Mouse (Mus musculus): Measurements from ENCODE around the gene Gm17409.
A peak's percentile ranks its signal among the peaks of the same experiment; 100 is the strongest.

Gm17409 gene

DNA sequence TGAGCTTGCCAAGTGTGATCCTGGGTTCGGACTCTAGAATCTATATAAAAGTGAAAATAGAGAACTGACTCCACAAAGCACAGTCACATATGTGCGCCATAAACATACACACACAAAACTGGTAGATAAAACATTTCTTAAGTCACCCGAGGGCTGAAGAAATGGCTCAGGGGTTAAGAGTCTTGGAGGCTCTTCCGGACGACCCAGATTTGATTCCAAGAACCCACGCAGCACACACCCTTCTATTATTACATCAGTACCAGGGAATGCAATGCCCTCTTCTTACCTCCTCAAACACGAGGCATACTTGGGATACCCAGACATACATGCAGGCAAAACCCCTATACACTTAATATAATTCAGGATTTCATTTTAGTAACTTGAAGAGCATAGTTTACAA, at the start of gene Gm17409:
TSS of gene Gm17409 (plus strand) at position 301 of the 400 bp plus-strand sequence.
- no peak for DNase-seq (ENCODE audit: low spot score)

DNA sequence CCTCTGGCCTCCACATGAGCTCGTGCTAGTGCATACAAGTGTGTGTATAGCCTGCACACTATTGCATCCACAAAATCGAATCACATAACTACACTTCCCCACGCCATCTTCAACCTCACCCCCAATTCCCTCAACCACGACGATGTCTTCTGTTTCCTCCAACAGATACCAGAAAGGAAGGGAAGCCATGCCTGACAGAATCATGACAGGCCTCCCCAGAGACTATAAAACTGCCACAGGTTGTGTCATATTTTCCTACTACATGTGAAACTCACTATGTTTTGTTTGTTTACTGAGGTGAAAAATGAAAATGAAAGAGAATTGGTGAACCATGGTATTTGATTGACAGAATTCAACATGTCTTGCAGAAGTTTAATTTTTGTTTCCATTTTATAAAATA, 46.6 kb upstream of the Gm17409 start:
- DNase-seq (ENCODE audit: low spot score) = no peak

DNA sequence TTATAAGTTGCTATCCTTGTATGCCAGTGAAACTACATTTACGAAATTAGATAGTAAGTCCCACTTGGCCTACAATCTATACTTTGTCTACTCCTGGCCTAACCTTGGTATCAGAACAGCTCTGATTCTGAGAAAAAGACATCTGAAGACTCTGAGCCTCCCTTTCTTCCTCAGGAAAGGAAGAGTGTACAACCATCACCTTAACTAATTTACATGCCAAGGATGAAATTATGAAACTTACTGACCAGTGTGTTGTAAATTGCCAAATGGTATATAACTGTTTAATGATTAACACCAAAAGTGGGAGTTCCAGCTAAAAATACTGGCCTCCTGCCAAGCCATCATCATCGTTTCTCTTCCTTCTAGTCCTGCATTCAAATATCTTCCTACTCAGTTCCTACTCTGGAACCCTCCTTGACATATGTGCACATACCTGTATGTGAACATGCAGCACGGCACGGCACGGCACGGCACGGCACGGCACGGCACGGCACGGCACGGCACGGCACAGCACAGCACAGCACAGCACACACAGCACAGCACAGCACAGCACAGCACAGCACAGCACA, 44.4 kb upstream of the Gm17409 start:
- no peak for DNase-seq (ENCODE audit: low spot score)

DNA sequence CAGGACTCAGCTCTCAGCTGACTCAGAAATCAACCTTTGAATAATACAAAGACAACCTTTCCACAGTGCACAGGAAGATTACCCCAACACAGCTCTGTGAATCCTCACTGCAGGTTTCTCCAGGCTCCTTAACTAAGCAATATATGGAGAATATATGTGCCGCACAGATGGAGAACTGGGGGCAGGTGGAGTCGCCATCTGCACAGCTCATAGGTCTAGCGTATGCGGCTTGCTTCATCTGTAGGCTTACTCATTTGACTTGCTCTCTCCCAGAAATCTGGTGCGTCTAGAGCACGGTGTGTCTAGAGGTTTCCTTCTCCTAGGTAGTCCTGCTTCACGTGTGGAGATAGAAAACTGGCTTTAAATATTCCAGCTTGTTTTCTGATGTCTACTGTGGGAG, 37.7 kb upstream of the Gm17409 start:
- no peak for DNase-seq (ENCODE audit: low spot score)

DNA sequence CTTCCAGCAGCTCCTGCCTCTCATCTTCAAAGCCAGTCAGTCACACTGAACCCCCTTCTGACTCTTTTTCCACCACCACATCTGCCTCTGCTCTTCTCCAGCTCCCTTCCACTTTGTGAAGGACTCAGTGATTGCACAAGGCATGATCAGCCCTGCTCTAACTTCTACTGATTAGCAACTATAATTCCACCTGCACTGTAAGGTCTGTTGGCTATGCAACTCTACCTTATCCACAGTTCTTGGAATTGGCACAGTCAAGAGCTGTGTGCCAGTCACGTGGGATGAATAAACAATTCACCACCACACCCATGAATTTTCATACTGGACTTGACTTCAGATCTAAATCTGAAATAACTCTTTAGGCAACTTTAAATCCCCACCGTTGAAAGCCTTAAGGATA, 36.6 kb upstream of the Gm17409 start:
- DNase-seq (ENCODE audit: low spot score) = no peak

DNA sequence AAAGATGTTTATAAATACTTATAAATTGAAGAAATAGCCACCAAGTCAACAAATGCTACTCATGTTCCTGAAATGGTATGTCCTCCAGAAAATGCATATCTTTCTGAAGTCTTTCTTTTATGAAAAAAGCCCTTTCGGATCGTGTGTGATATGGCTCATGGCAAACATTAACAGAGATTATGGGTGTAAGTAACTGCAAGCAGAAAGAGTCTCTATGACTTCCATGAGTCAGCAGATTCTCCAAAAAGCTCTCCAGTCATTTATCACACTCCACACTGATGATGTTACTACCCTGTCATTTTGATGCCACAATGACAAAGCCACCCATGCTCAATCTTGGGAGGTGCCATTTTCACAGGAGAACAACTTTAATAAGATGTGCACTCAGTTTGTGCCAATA, 35.5 kb upstream of the Gm17409 start:
- no peak for DNase-seq (ENCODE audit: low spot score)

DNA sequence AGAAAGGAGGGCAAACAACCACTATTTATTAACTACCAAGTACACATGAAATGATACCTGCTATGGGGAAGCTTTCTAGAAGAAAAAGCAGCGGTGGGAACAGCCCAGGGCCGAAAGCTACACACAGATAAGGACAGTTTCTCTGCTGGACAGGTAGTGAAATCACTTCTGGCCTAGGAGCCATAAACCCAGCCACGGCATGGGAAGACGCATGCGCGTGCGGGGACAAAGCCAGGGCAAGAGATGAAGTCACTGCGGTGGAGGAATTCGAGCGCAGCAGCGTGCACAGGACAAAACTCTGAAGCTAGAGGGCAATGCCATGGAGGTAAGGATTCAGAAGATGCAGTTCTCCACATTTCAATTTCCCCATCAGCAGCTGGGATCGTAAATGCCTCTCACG, 34.4 kb upstream of the Gm17409 start:
- DNase-seq (ENCODE audit: low spot score) = no peak

DNA sequence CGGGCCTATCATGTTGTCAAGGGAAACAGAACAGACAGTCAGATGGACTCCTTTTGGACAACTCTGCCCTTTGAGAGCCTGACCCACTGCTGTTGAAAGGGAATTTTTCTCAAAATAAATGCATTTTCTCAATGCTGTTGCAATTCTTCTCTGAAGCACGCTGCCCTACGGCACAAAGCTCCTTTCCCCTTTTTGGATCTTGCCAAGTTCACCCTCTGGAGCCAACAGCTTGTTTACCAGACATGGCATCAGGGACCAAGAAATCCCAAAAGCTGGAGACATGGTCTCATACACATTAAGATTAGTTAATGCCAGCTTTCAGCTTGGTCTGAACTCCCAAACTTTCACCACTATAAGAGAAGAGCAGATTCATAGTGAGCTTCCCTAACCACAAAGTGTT, 33.0 kb upstream of the Gm17409 start:
- DNase-seq (ENCODE audit: low spot score) = no peak

DNA sequence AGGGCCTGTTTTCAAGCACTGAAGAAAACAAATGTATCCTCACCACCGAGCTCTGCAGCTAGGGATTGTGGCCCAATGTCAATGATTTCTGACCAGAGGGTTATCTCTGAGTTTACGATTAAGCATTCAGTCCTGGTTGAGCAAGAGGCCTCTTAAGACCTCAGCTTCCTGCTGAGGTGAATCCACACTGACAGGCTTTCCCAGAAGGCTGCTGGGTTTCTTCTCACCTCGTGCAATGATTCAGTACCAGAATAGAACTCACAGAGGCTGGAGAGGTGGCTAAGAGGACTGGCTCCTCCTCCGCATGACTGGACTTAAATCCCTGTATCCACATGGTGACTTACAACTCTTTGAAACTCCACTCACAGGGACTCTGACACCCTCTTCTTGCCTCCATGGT, 26.8 kb upstream of the Gm17409 start:
- DNase-seq (ENCODE audit: low spot score) = no peak

DNA sequence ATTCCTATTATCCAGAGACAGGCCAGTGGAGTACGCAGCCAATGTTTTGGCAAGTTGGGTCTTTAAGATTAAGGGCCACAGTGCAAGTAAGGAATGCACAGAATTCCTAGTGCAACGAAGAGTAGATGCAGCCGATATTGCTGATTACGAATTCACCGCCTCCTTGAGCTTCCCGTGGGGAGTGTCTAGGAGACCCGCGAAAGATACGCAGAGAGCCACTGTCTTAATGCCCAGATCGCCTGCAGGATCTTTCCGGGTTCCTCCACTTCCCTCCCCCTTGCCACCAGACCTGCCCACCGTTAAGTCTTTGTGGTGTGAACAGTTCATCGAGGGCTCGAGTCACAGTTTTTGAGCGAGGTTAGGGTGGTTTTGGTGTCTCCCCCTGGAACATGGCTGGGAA, 22.9 kb upstream of the Gm17409 start:
- no peak for DNase-seq (ENCODE audit: low spot score)

DNA sequence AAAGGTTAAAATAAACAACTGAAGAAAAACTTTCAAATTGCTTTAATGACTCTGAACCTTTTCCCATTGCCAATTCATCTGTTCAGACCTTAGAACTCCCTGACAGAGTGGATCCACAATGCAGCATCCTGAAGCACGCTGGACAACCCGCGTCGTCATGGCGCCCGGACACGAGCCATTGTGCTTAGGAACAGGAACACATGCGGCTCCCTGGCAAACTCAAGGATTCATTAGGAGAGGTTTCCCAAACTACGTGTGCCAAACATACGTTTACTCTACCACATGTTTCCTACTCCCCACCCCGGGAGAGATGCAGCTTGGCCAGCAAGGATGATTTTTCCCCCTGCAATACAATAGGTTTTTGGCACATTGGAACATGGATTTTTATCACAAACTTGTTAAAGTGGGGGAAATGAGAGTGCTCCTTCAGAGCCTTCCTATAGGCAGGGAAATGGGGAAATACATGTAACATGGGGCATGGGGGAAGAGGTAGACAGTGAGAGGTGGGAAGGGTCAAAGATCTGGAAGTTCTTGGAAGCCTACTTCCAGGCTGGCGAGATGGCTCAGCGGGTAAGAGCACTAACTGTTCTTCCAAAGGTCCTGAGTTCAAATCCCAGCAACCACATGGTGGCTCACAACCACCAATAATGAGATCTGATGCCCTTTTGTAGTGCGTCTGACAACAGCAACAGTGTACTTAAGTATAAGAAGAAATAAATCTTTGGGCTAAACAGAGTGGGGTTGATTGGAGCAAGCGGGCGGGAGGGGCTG, 15.6 kb upstream of the Gm17409 start:
- DNase-seq (ENCODE audit: low spot score) = no peak

DNA sequence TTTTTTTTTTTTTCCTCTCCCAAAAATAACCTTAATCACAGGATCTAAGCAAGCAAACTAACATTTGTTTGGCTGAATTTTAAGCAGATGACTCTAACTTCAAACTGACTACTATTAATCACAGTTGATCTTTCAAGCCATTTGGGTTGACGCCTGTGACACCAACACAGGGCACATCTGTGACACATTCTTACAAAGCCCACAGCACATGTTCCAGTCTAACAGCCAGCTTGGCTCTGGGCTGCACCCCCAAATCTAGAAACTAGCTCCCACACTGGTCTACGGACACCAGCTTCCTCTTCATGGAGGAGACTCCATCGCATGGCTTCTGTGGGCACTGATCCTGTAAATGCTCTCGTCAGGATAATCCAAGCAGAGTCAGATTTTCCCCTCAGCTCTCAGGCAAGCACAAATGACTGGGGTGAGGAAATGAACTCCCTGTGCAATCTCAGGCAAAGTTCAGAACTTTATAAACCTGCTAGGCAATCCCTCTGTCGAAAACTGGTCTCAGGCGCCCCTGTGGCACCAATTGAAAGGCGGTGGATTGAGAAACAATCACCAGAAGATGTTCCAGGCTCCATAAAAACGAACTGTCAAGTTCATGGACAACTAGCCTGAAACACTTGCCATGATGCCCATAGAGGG, 13.0 kb upstream of the Gm17409 start:
- DNase-seq (ENCODE audit: low spot score) = no peak

DNA sequence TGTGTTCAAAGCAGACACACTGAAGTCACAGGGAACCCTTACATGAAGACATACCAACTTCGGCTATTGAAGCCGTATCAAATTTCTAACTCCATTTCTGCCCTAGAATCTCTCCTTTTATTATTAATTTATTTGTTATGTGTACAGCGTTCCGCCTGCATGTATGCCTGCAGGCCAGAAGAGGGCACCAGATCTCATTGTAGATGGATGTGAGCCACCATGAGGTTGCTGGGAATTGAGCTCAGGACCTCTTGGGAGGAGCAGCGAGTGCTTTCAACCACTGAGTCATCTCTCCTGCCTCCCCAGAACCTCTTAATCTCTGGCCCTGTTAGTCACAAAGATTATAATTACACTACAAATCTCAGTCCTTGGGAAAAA, 12.4 kb upstream of the Gm17409 start:
- DNase-seq (ENCODE audit: low spot score) = no peak

DNA sequence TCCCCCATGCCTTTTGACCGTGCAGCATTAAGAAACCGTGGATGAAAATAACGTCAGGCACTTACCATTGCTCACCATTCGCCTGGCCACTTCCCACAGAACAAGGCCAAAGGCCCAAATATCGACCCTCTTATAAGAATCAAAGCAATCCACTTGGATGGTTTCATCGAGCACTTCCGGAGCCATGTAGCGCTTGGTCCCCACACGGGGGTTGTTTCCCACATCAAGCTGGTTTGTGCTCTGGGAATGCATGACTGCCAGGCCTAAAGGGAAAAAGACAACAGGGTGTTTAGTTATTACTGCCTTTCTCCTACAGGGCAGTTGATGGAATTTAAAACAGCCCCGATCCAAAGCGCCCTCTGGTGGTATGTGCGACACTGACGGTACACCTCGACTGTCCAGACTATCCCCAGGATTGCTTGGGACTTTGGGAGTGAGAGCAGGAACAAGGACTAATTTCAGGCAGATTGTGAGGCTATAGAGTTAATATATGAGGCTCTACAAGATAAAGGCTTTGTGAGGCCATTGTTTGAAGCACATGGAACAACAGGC, 11.0 kb upstream of the Gm17409 start:
- no peak for DNase-seq (ENCODE audit: low spot score)

DNA sequence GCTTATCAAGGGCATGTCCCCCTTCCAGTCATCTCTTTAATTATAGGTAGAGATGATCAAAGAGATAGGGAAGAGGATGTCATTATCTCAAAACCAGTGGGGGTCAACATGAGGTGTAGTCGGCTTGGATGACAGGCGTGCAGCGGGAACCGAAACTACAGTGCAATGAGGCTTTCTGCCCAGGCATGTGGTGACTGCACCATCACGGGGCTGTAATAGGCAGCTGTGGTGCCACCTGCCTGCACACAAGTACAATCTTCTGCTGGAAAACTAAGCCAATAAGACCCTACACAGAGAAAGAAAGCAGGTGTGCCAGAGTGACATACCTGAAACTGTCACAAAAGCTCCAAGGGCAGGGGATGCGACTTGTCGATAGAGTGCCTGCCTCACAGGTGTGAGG, 374 bp downstream of the Gm17409 start:
- no peak for DNase-seq (ENCODE audit: low spot score)

DNA sequence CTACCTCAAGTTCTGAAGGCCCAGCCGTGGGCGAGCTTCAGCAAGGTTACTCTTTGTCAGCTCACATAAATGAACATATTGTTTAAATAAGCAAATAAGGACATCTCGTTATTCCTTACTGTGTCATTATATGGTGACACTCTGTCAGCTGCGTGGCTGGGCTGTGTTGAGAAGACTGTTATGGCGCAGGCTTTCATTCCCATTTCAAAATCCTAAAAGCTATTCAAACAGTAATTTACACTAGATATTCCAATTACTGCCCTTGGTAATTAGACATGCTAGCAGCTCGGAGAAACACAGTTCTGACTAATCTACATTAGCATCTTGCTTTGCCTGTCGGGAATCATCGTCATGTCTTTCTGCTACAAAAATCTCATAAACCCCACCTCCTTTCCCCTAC, 5.7 kb downstream of the Gm17409 start:
- no peak for DNase-seq (ENCODE audit: low spot score)

DNA sequence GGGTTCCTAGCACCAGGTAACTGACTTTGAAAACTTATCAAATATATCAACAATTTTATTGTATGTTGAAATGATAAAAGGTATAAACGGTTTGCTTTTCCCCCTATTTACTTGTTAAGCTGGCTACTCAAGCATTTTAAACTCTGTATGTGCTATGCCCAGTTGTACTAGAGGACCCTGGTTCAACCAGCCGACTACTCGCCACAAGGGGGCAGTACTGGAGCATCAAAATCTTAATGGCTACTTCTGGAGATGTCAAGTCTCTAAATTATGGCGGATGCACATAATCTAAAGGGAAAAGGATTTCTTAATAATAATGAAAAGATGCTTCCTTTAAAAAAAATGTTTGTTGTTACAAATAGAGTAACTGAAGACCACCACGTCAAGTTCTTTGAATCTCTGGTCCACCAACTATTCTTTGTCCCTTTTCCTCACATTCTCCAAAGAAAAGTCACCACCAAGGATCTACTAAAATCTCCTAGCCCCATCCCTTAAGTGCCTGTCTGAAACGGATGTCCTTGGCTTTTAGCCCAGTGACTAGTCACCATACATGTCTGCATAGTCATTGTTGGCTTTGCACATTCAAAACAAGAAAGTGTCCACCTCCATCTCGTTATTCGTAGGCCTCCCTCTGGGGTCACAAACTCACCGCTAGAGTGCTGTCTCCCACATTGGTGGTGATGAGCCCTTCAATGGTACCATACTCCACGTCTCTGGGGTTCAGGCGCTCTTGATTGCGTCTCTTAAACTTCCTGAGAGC, 7.2 kb downstream of the Gm17409 start:
- peak; percentile 23 for DNase-seq (ENCODE audit: low spot score)

DNA sequence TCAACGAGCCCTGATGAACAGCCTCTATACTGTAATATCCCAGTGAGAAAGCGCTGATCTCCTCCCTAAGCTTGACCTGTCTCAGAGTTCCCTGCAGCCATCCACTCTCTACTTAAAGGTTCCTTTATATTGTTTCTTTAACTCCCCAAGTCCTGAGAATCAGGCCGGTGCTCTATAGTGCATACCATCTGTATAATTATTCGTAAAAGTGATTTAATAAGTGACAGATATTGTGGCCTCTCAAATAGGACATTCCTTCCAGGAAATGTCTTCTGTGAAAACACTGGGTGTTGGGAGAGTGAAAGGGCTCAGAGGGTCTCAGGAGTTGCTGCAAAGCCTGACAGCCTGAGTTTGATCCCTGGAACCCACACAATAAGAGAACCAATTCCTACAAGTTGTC, 8.2 kb downstream of the Gm17409 start:
- no peak for DNase-seq (ENCODE audit: low spot score)

DNA sequence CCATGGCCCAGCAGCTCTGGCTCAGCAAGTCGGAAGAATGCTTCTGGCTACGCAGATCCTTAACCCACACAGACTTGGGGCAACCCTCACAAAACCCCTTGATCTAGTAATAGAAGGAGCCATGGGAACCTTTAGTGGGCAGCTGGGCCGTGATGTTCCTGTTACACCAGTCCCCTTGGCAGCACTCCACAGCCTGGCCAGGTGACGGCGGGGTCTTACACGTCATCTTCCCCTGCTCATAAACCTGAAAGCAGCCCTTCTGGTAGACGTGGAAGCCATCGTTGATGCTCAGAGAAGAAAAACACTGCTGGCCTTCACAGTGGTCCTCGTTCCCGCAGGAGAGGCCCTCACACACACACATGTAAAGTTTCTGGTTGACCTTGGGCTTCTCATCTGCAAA, 9.6 kb downstream of the Gm17409 start:
- DNase-seq (ENCODE audit: low spot score) = no peak

DNA sequence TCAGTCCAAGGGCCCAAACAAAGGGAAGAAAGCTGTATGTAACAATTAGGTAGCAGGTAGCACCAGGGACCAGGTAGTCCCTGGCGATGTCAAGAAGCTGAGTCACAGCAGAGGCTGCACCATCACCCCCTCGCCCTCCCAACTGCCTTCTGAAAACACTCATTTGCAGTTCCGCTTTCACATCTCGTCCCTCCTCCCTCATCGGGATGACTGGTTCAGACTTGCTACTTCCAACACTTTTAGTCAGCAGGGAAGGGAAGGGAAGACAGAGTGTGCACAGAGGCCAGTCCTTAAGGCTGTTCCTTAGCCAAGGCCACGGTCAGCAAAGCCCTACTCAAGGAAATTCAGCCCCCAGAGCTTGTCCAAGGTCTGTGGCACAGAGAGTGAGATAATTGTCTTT, 10.8 kb downstream of the Gm17409 start:
- no peak for DNase-seq (ENCODE audit: low spot score)

DNA sequence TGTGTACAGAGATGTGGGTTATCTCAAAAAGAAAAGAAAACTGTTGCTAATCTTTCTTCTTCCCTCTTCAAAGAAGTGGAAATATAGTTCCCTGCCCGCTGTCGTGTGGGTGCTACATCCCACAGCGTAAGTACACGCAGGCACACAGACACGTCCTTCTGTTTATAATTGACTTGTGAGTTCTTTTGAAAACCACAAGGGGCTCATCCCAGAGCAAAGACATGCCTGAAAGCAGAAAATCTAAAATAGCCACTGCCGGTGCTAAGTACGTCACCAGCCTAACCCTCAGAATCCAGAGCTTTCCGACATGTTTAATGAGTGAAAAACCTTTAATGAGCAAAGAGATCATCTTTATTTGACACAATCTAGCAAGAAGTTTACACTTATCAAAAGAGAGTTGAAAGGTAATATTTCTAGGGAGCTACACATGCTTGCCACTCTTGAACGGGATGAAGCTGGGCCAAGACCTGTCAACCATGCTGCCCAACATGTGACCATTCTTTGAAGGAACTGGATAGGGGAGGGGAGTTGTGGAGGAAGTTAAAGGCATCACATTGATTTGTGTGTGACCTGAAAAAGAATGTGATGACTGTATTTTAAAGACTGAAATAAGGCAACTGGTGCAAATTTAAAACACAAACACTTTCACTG, 11.7 kb downstream of the Gm17409 start:
- no peak for DNase-seq (ENCODE audit: low spot score)

All from c-Kit-positive CD71-positive TER-119-positive erythroid progenitor cells, embryonic 14.5 days (primary cell).